Mouse (Mus musculus): ENCODE results near the gene Xaf1. TPM values are rescaled to one million over a fixed set of nuclear protein-coding genes. Genes with fewer than 3 reads are reported as not detected.
A peak's percentile ranks its signal among the peaks of the same experiment; 100 is the strongest.
"Not testable (repeated sequence)": the region's sequence is repeated elsewhere in the genome, so short reads cannot be mapped to it uniquely, and the experiment has no call there.

Xaf1 gene
- total RNA-seq, 2 experiments from 2014 or later: 7.6 to 7.7 TPM

GRCm38 (mm10) chr11:72311355-72312001 is 10.0 kb downstream of the Xaf1 start:
- DNase-seq: no peak

GRCm38 (mm10) chr11:72314151-72314895 is 12.9 kb downstream of the Xaf1 start, which contains the start of gene Fbxo39:
TSS of gene Fbxo39 (plus strand) at chr11:72314444.
- no peak for DNase-seq

GRCm38 (mm10) chr11:72318026-72318425 is 16.6 kb downstream of the Xaf1 start:
- no peak for DNase-seq

GRCm38 (mm10) chr11:72324431-72324830 is 23.0 kb downstream of the Xaf1 start:
- DNase-seq: no peak

GRCm38 (mm10) chr11:72325701-72326100 is 24.3 kb downstream of the Xaf1 start:
- no peak for DNase-seq

GRCm38 (mm10) chr11:72332951-72333667 is 31.7 kb downstream of the Xaf1 start:
- no peak for DNase-seq

- DNase-seq: no peak
Observed at GRCm38 (mm10) chr11:72334653-72335052, 33.2 kb downstream of the Xaf1 start.

- no peak for DNase-seq
Observed at GRCm38 (mm10) chr11:72336726-72337125, 35.3 kb downstream of the Xaf1 start.

GRCm38 (mm10) chr11:72338437-72338871 is 37.0 kb downstream of the Xaf1 start:
- DNase-seq: no peak

GRCm38 (mm10) chr11:72339716-72340115 is 38.3 kb downstream of the Xaf1 start:
- DNase-seq: no peak

GRCm38 (mm10) chr11:72342549-72343237 is 41.3 kb downstream of the Xaf1 start:
- DNase-seq: peak; percentile 74

- DNase-seq: not testable (repeated sequence)
Observed at GRCm38 (mm10) chr11:72343238-72343625, 41.8 kb downstream of the Xaf1 start.

- DNase-seq: peak; percentile 75
Observed at GRCm38 (mm10) chr11:72343904-72344303, 42.5 kb downstream of the Xaf1 start.

GRCm38 (mm10) chr11:72344486-72344885 is 43.1 kb downstream of the Xaf1 start:
- DNase-seq: no peak

- no peak for DNase-seq
Observed at GRCm38 (mm10) chr11:72348563-72348962, 47.1 kb downstream of the Xaf1 start.

GRCm38 (mm10) chr11:72349016-72349415 is 47.6 kb downstream of the Xaf1 start:
- no peak for DNase-seq

- no peak for DNase-seq
Observed at GRCm38 (mm10) chr11:72349652-72350051, 48.2 kb downstream of the Xaf1 start.

GRCm38 (mm10) chr11:72352272-72352671 is 50.8 kb downstream of the Xaf1 start:
- DNase-seq: no peak

- DNase-seq: no peak
Observed at GRCm38 (mm10) chr11:72353186-72353585, 51.8 kb downstream of the Xaf1 start.

- peak; percentile 89 for DNase-seq
Observed at GRCm38 (mm10) chr11:72354971-72355728, 53.7 kb downstream of the Xaf1 start.

- DNase-seq: peak; percentile 67
Observed at GRCm38 (mm10) chr11:72361385-72362346, 60.2 kb downstream of the Xaf1 start.

Data from heart, postnatal 4 days (tissue).